Mouse (Mus musculus) liver, embryonic 13.5 days (tissue): ENCODE measurements around the gene Uox. TPM values are rescaled to one million over a fixed set of nuclear protein-coding genes. Genes with fewer than 3 reads are reported as not detected.
A peak's percentile ranks its signal among the peaks of the same experiment; 100 is the strongest.

Experiments used
- ATAC-seq: fragments of 200-750 bp; cut with Nextera tagmentation; 2 replicates; pipeline ENCODE4 v1.8.0; 2017; ENCODE audit warnings: low read depth, mild to moderate bottlenecking, moderate number of reproducible peaks, moderate library complexity
- DNase-seq: peaks from one replicate; pipeline ENCODE4 v3.0.0; 2022
- H3K27ac ChIP-seq: fragments of 300-500 bp; sonication (generic); 2 replicates; pipeline ENCODE4 v1.5.1; 2015; ENCODE audit warnings: moderate library complexity, mild to moderate bottlenecking, inconsistent platforms
- H3K27me3 ChIP-seq: fragments of 300-500 bp; sonication (generic); 2 replicates; pipeline ENCODE4 v1.6.1; 2015; ENCODE audit warnings: mild to moderate bottlenecking, inconsistent platforms
- H3K36me3 ChIP-seq: fragments of 300-500 bp; sonication (generic); 2 replicates; pipeline ENCODE4 v1.6.1; 2015; ENCODE audit warnings: mild to moderate bottlenecking, inconsistent platforms
- H3K4me1 ChIP-seq: fragments of 300-500 bp; sonication (generic); replicated peaks from 2 replicates; pipeline ENCODE4 v1.6.1; 2015; ENCODE audit warnings: inconsistent platforms
- H3K4me2 ChIP-seq: fragments of 300-500 bp; sonication (generic); 2 replicates; pipeline ENCODE4 v1.6.1; 2015; ENCODE audit warnings: inconsistent platforms, mild to moderate bottlenecking, moderate library complexity
- H3K4me3 ChIP-seq: fragments of 300-500 bp; sonication (generic); replicated peaks from 2 replicates; pipeline ENCODE4 v1.5.1; 2015; ENCODE audit warnings: mild to moderate bottlenecking, inconsistent platforms
- H3K9ac ChIP-seq: fragments of 300-500 bp; sonication (generic); 2 replicates; pipeline ENCODE4 v1.6.1; 2015; ENCODE audit warnings: mild to moderate bottlenecking, inconsistent platforms
- H3K9me3 ChIP-seq: fragments of 300-500 bp; sonication (generic); replicated peaks from 2 replicates; pipeline ENCODE4 v1.6.1; 2016; ENCODE audit warnings: inconsistent platforms
- WGBS: fragments of 180-500 bp; shearing (Covaris S2); methylation state at CpG from one replicate; pipeline ENCODE4 v1.1.7; 2015; ENCODE audit not compliant: insufficient replicate concordance; 5-methylcytosine and 5-hydroxymethylcytosine counted together
- polyA plus RNA-seq: library from polyadenylated mRNA; unstranded; fragments of >200 nt; fragmentation: Nextera tagmentation; extraction: Ambion mirVana; gene quantifications from 2 replicates; pipeline ENCODE4 v1.2.1, GENCODE M21; 2015

Gene Uox
- polyA plus RNA-seq, 1 experiment from 2014 or later: 3.0 TPM

DNA sequence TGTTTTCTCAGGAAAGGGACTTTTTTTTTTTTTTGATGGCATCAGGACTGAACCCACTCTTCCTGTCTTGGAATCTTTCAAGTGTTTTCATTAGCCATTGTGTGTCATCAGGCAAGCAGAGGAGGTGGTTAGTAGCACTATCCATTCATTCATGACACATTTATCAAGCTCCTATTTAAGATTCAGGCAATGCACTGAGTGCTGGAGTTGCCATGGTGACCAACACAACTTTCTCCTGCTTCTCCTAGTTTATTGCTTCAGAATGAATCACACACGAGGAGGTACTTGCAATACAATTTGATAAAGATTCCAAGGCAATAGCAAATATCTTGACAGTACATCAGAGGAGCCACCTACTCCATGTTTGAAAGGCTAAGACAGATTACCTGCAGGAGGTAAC is 37.1 kb downstream of the Uox start:
- H3K4me2 ChIP-seq: no peak overlapping the region
- no peak for ATAC-seq
- no peak overlapping the region for H3K27ac ChIP-seq
- no peak overlapping the region for H3K9ac ChIP-seq
- H3K27me3 ChIP-seq: no peaks in the 10 kb centered on the region
- no peaks in the 10 kb centered on the region for H3K36me3 ChIP-seq
- WGBS: 25% methylated on average over 1 of the region's 1 CpGs
- H3K4me3 ChIP-seq: no peak overlapping the region
- DNase-seq: no peak
- no peaks in the 10 kb centered on the region for H3K4me1 ChIP-seq
- no peaks in the 10 kb centered on the region for H3K9me3 ChIP-seq

DNA sequence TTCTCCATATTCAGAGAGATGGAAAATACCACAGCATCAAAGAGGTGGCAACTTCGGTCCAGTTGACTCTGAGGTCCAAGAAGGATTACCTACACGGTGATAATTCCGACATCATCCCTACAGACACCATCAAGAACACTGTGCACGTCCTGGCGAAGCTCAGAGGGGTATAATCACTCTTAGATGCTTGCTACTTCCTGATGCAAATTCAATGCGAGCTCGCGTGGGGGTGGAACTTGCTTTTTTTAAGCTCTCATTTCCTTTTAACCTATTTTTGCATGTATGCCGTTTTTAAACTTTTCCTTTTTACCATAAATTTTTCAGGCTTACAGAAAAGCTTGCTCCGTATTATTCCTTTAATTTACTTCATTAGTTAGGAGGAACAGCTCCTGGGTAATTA is 40.1 kb downstream of the Uox start:
- H3K27me3 ChIP-seq: no peaks in the 10 kb centered on the region
- peaks cover 2% of the 10 kb centered on the region for H3K4me1 ChIP-seq
- H3K9me3 ChIP-seq: no peaks in the 10 kb centered on the region
- no peak overlapping the region for H3K27ac ChIP-seq
- no peaks in the 10 kb centered on the region for H3K36me3 ChIP-seq
- H3K9ac ChIP-seq: no peak overlapping the region
- ATAC-seq (no peak), DNase-seq (no peak)
- H3K4me2 ChIP-seq: no peak overlapping the region
- 67% methylated on average over 10 of the region's 10 CpGs for WGBS
- H3K4me3 ChIP-seq: no peak overlapping the region

GRCm38 (mm10) chr3:146611261-146611660 is 41.0 kb downstream of the Uox start:
- Histone ChIP-seq H3K4me2 (no peak overlapping the region), H3K27ac (no peak overlapping the region), H3K9ac (no peak overlapping the region), H3K36me3 (no peaks in the 10 kb centered on the region), H3K4me1 (peaks cover 5% of the 10 kb centered on the region), H3K9me3 (no peaks in the 10 kb centered on the region), H3K27me3 (no peaks in the 10 kb centered on the region), H3K4me3 (no peak overlapping the region)
- DNase-seq: no peak
- ATAC-seq: no peak
- WGBS: 74% methylated on average over 4 of the region's 4 CpGs

GRCm38 (mm10) chr3:146611821-146612220 is 41.6 kb downstream of the Uox start:
- Histone ChIP-seq H3K4me3 (no peak overlapping the region), H3K9ac (no peak overlapping the region), H3K9me3 (no peaks in the 10 kb centered on the region), H3K27me3 (no peaks in the 10 kb centered on the region), H3K4me1 (peaks cover 5% of the 10 kb centered on the region), H3K27ac (no peak overlapping the region), H3K4me2 (no peak overlapping the region), H3K36me3 (no peaks in the 10 kb centered on the region)
- ATAC-seq (no peak), DNase-seq (no peak)
- 57% methylated on average over 4 of the region's 4 CpGs for WGBS

- Histone ChIP-seq H3K4me3 (no peak within 1 kb of the TSS), H3K9me3 (no peaks in the 10 kb centered on the region), H3K9ac (no peak within 1 kb of the TSS), H3K4me1 (peaks cover 15% of the 10 kb centered on the region), H3K27me3 (no peaks in the 10 kb centered on the region), H3K36me3 (no peaks in the 10 kb centered on the region), H3K27ac (no peak within 1 kb of the TSS), H3K4me2 (no peak within 1 kb of the TSS)
- no peak for ATAC-seq
- DNase-seq: no peak
- 56% methylated on average over 4 of the region's 4 CpGs for WGBS
These were observed 45.3 kb downstream of the Uox start, which contains the start of gene Dnase2b for GRCm38 (mm10) chr3:146615496-146615895. Dnase2b (minus strand) TSS chr3:146615596.

DNA sequence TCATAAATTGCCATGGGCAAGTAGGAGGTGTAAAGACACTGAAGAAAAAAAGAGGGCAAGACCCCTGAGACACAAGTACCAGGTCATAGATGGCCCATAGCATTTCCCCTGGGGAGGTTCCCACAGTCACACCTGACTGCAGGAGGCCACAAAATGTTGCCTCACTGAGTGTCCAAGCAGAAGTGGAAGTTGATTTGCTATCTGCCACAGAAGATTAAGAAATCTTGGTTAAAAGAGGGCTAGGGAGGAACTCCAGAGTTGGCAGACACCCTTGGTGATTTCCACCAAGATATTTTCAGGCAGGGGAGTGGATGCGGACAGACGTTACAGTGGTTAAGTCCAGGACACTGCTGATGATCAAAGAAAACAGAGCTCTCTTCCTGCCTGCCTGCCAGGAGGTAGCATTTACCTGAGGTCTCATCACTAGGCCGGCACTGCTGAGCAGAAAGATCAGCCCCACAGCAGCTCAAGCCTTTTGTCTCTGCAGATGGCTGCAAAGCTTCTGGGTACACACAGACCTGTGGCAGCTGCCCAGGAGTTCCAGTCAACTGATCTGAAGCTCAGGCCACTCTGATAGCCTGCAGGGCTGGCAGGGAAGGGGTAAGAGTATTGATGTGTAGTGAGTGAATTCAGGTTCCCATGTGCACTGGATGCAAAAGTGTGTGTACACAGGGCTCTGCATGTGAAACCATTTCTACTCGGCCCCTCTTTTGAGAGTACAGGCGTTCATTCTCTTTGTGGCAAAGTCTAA is 46.5 kb downstream of the Uox start:
- Histone ChIP-seq H3K4me2 (no peak overlapping the region), H3K4me1 (peaks cover 15% of the 10 kb centered on the region), H3K36me3 (no peaks in the 10 kb centered on the region), H3K9me3 (no peaks in the 10 kb centered on the region), H3K9ac (no peak overlapping the region), H3K4me3 (no peak overlapping the region), H3K27me3 (no peaks in the 10 kb centered on the region), H3K27ac (no peak overlapping the region)
- ATAC-seq: no peak
- DNase-seq: no peak
- 55% methylated on average over 5 of the region's 5 CpGs for WGBS

DNA sequence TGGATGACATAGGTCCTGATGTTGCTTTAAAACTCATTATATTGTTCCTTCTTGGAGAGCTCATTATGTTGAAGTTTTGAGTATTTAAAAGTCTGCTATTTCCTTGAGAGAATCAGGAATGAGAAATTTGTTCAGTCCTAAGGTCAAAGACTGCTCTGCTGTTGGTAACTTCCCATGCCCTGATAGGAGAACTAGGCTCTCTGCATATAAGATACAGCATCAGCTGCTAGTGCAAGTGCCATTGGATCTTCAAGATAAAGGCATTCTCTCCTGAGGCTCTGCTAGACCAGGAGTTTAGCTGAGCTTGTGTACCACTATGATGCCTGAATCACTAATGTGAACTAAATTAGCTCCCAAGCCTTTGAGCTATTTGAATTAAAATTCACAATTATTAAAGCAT is 47.7 kb downstream of the Uox start:
- Histone ChIP-seq H3K4me2 (no peak overlapping the region), H3K36me3 (no peaks in the 10 kb centered on the region), H3K9me3 (no peaks in the 10 kb centered on the region), H3K27me3 (no peaks in the 10 kb centered on the region), H3K4me1 (peaks cover 15% of the 10 kb centered on the region), H3K9ac (no peak overlapping the region), H3K4me3 (no peak overlapping the region), H3K27ac (no peak overlapping the region)
- ATAC-seq (peak; percentile 65), DNase-seq (no peak)

- 32% methylated on average over 4 of the region's 4 CpGs for WGBS
- Histone ChIP-seq H3K36me3 (no peaks in the 10 kb centered on the region), H3K27me3 (no peaks in the 10 kb centered on the region), H3K9ac (no peak overlapping the region), H3K4me3 (no peak overlapping the region), H3K27ac (no peak overlapping the region), H3K4me2 (no peak overlapping the region), H3K4me1 (peaks cover 15% of the 10 kb centered on the region), H3K9me3 (no peaks in the 10 kb centered on the region)
- ATAC-seq: peak; percentile 59
- DNase-seq: no peak
These were observed 48.1 kb downstream of the Uox start for GRCm38 (mm10) chr3:146618357-146618756.

DNA sequence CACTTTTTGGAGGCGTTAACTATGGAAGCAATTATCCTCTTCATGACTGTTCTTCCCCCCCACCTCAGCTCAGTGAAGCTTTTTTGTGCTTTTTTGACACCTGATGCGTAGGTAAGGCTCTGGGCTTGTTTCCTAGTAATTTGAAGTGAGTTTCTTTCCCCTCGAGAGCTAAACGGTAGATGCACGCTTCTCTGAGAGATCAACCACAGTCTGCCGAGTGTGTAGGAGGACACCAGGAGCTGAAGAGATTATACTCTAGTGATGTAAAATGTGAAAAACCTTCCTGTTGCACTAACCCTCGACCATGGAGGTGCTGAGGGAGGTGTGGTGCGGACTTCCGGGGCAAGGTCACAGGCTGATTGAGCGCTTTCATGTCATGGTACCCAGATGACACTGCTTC is 49.9 kb downstream of the Uox start:
- WGBS: 74% methylated on average over 10 of the region's 10 CpGs
- Histone ChIP-seq H3K27me3 (no peaks in the 10 kb centered on the region), H3K36me3 (no peaks in the 10 kb centered on the region), H3K9me3 (no peaks in the 10 kb centered on the region), H3K9ac (no peak overlapping the region), H3K4me3 (no peak overlapping the region), H3K4me1 (peaks cover 15% of the 10 kb centered on the region), H3K27ac (no peak overlapping the region), H3K4me2 (no peak overlapping the region)
- DNase-seq (no peak), ATAC-seq (no peak)

- DNase-seq: no peak
- H3K4me1 ChIP-seq: peaks cover 11% of the 10 kb centered on the region
- WGBS: 65% methylated on average over 14 of the region's 14 CpGs
These were observed 50.5 kb downstream of the Uox start for GRCm38 (mm10) chr3:146620555-146621249.

GRCm38 (mm10) chr3:146621966-146622365 is 51.7 kb downstream of the Uox start:
- Histone ChIP-seq H3K4me2 (no peak overlapping the region), H3K9ac (no peak overlapping the region), H3K4me3 (no peak overlapping the region), H3K9me3 (no peaks in the 10 kb centered on the region), H3K27me3 (no peaks in the 10 kb centered on the region), H3K36me3 (no peaks in the 10 kb centered on the region), H3K4me1 (peaks cover 11% of the 10 kb centered on the region), H3K27ac (no peak overlapping the region)
- ATAC-seq (no peak), DNase-seq (no peak)
- 73% methylated on average over 11 of the region's 11 CpGs for WGBS

More at GRCm38 (mm10) chr3:146620555-146621249, 50.5 kb downstream of the Uox start:
- H3K27me3 ChIP-seq: no peaks in the 10 kb centered on the region
- H3K27ac ChIP-seq: no peak overlapping the region
- no peak for ATAC-seq
- no peaks in the 10 kb centered on the region for H3K36me3 ChIP-seq
- H3K4me3 ChIP-seq: no peak overlapping the region
- H3K9ac ChIP-seq: no peak overlapping the region
- no peak overlapping the region for H3K4me2 ChIP-seq
- H3K9me3 ChIP-seq: no peaks in the 10 kb centered on the region

- DNase-seq (no peak), ATAC-seq (no peak)
- H3K36me3 ChIP-seq: no peaks in the 10 kb centered on the region
- no peak overlapping the region for H3K27ac ChIP-seq
- WGBS: 76% methylated on average over 4 of the region's 4 CpGs
- H3K4me3 ChIP-seq: no peak overlapping the region
- H3K9me3 ChIP-seq: no peaks in the 10 kb centered on the region
- no peaks in the 10 kb centered on the region; the same call in 1 of the 2 replicates for H3K4me1 ChIP-seq
- no peaks in the 10 kb centered on the region for H3K27me3 ChIP-seq
- no peak overlapping the region for H3K9ac ChIP-seq
- no peak overlapping the region for H3K4me2 ChIP-seq
These were observed 55.5 kb downstream of the Uox start for GRCm38 (mm10) chr3:146625766-146626165.
